Mouse (Mus musculus) ES-E14 (cell line): ENCODE measurements around the gene Adprhl1. TPM values are rescaled to one million over a fixed set of nuclear protein-coding genes. Genes with fewer than 3 reads are reported as not detected.

ENCODE experiments used
- DNase-seq: peaks from one replicate; pipeline ENCODE4 v3.0.0-alpha.2; 2013; ENCODE audit warnings: low read depth, low spot score
- H3K27ac ChIP-seq: 2 replicates; pipeline ENCODE4 v1.5.1; 2012; ENCODE audit warnings: low read depth, mild to moderate bottlenecking, low read length, moderate library complexity, mixed read lengths; ENCODE audit not compliant: poor library complexity, insufficient read depth, severe bottlenecking
- H3K36me3 ChIP-seq: 2 replicates; pipeline ENCODE4 v1.6.1; 2012; ENCODE audit warnings: mild to moderate bottlenecking, low read length, moderate library complexity, mixed read lengths; ENCODE audit not compliant: control insufficient read depth, poor library complexity, insufficient read depth, severe bottlenecking
- H3K4me1 ChIP-seq, 2 experiments: fragments of 150-350 bp in 1 of 2; sonication (generic) in 1 of 2; 2 replicates each; pipeline ENCODE4 v1.6.1; 2012; ENCODE audit warnings: low read length in 2 of 2, mild to moderate bottlenecking in 1 of 2, mixed read lengths in 1 of 2; ENCODE audit not compliant: control insufficient read depth in 2 of 2, insufficient read depth in 2 of 2, poor library complexity in 1 of 2
- H3K4me3 ChIP-seq, 2 experiments: fragments of 150-350 bp in 1 of 2; sonication (generic) in 1 of 2; 2 replicates each; pipeline ENCODE4 v1.5.1; 2012; ENCODE audit warnings: low read length in 2 of 2, low read depth in 1 of 2, mild to moderate bottlenecking in 1 of 2, mixed read lengths in 1 of 2; ENCODE audit not compliant: insufficient read depth in 1 of 2, poor library complexity in 1 of 2, severe bottlenecking in 1 of 2
- H3K9ac ChIP-seq: 2 replicates; pipeline ENCODE4 v1.6.1; 2012; ENCODE audit warnings: low read depth, mild to moderate bottlenecking, low read length, mixed read lengths; ENCODE audit not compliant: poor library complexity, insufficient read depth, severe bottlenecking
- H3K9me3 ChIP-seq: fragments of 150-350 bp; sonication (generic); 2 replicates; pipeline ENCODE4 v1.6.1; 2012; ENCODE audit warnings: low read depth, mild to moderate bottlenecking, low read length; ENCODE audit not compliant: control insufficient read depth, insufficient read depth
- CHD2 ChIP-seq: IDR thresholded peaks from 2 replicates; pipeline ENCODE4 v1.6.1; 2014; ENCODE audit warnings: mild to moderate bottlenecking, low read depth, low read length, inconsistent platforms
- HCFC1 ChIP-seq: IDR thresholded peaks from 2 replicates; pipeline ENCODE4 v1.6.1; 2012; ENCODE audit warnings: low read length, inconsistent platforms, borderline replicate concordance; ENCODE audit not compliant: insufficient read depth
- MAFK ChIP-seq: IDR thresholded peaks from 2 replicates; pipeline ENCODE4 v1.6.1; 2014; ENCODE audit warnings: mild to moderate bottlenecking, low read depth, low read length, inconsistent platforms; ENCODE audit not compliant: insufficient read depth
- ZC3H11A ChIP-seq: IDR thresholded peaks from 2 replicates; pipeline ENCODE4 v1.6.1; 2012; ENCODE audit warnings: low read depth, mild to moderate bottlenecking, inconsistent platforms, low read length, borderline replicate concordance
- ZNF384 ChIP-seq: IDR thresholded peaks from 2 replicates; pipeline ENCODE4 v1.6.1; 2012; ENCODE audit warnings: low read depth, low read length, inconsistent platforms
- in situ Hi-C, 2 experiments: fragments of 600-800 bp; cut with MboI; formaldehyde crosslinking; loops; one replicate each; pipeline ENCODE4 v1.15.1; 2025; ENCODE audit warnings: low sequenced_read_pairs in 2 of 2, inconsistent platforms in 1 of 2; ENCODE audit not compliant: unreplicated experiment in 2 of 2
- total RNA-seq: library from RNA; depleted of rRNA; stranded (reverse); fragments of 300-350 nt; gene quantifications from 2 replicates; pipeline ENCODE4 v1.2.3, GENCODE M21; 2012

The Adprhl1 gene
- total RNA-seq, 1 experiment, result 0.31 TPM

GRCm38 (mm10) chr8:13187229-13187628 lies 66.7 kb downstream of the Adprhl1 start:
- H3K36me3 ChIP-seq, result peaks cover 52% of the 10 kb centered on the region
- in situ Hi-C loops, result no loop called here
- no peaks in the 10 kb centered on the region for H3K9me3 ChIP-seq
- no peak overlapping the region for H3K9ac ChIP-seq
- no peak overlapping the region for H3K27ac ChIP-seq
- DNase-seq, result no peak
- H3K4me3 ChIP-seq, result no peak overlapping the region
- TF ChIP-seq MAFK (no peak), ZNF384 (no peak), HCFC1 (no peak), CHD2 (no peak), ZC3H11A (no peak)
- H3K4me1 ChIP-seq, result 0 out of 4 replicates have a peak, but pooled peaks cover 0 to 4% of the 10 kb centered on the region in 2 experiments

GRCm38 (mm10) chr8:13186819-13187218 lies 67.1 kb downstream of the Adprhl1 start:
- Histone ChIP-seq H3K9me3 (no peaks in the 10 kb centered on the region), H3K27ac (no peak overlapping the region), H3K9ac (no peak overlapping the region), H3K4me1 (0 out of 4 replicates have a peak, but pooled peaks cover 0 to 4% of the 10 kb centered on the region in 2 experiments), H3K36me3 (peaks cover 48% of the 10 kb centered on the region), H3K4me3 (no peak overlapping the region)
- no peak for TF ChIP-seq HCFC1
- no peak for TF ChIP-seq ZC3H11A
- no peak for TF ChIP-seq MAFK
- no peak for TF ChIP-seq ZNF384
- no peak for TF ChIP-seq CHD2
- in situ Hi-C loops, result no loop called here
- no peak for DNase-seq

- H3K9ac ChIP-seq, result no peak overlapping the region
- H3K27ac ChIP-seq, result no peak overlapping the region
- in situ Hi-C loops, result no loop called here
- peaks cover 34% of the 10 kb centered on the region for H3K36me3 ChIP-seq
- H3K9me3 ChIP-seq, result no peaks in the 10 kb centered on the region
- peaks cover 0 to 19% of the 10 kb centered on the region in 2 experiments; a peak in 2 of 4 replicates for H3K4me1 ChIP-seq
- no peak overlapping the region for H3K4me3 ChIP-seq
- TF ChIP-seq MAFK, result no peak
- no peak for TF ChIP-seq ZNF384
- TF ChIP-seq CHD2, result no peak
- no peak for TF ChIP-seq HCFC1
- no peak for DNase-seq
Measured at GRCm38 (mm10) chr8:13181691-13181976, 72.3 kb downstream of the Adprhl1 start.

DNA sequence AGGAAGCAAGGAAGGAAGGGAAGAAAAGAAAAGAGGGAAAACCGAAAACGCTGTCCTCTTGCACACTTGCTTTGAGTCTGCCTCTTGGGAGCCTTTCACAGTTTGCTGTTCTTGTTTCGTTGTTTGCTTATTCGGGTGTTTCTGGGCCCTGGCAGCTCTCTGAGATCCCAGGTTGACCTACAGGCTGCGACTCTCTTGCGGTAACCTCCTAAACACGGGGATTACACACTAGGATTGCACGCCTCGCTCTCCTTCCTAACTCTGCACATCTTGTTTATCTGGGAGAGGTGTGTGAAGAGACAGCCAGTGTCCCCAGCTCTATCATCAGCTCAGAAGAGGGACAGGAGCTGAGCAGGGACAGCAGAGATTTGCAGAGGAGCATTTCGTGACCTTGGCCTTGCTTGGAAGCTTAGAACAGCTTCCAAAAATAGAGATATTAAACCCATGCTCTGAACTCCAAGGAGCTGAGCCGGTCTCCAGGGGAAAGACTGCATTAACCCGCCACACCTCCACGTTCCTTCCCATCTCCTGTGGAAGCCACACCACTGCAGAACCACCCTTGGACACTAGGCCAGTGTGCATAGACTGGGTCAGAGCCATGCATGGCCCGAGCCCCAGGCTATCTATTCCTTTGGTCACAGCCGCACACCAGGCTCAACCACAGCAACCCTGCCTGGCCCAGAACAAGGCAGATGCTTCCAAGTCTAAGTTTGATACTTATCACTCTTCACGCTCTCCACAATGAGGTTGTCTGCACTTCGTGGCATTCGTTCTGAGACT lies 72.9 kb downstream of the Adprhl1 start:
- TF ChIP-seq ZC3H11A, result no peak
- no peak for TF ChIP-seq MAFK
- TF ChIP-seq CHD2, result no peak
- TF ChIP-seq HCFC1, result no peak
- TF ChIP-seq ZNF384, result no peak
- no peak overlapping the region for H3K27ac ChIP-seq
- in situ Hi-C loops, result no loop called here

DNA sequence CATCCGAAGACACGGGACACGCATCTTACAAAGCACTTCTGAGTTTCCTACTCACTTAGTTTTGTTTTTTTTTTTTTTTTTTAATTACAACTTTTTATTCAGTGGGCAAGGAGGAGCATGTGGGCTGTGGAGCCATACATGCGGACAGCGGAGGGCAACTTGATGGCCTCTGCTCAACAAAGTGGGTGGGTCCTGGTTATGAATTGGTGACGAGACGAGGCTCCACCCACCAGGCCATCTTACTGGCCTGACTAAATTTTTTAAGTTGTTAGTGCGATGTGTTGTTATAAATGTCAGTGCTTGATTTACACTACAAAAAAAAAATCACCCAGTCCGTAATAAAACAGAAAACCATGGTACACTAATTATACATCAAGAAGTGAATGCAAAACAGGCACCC lies 73.6 kb downstream of the Adprhl1 start:
- H3K4me1 ChIP-seq, result peaks cover 0 to 21% of the 10 kb centered on the region in 2 experiments; a peak in 2 of 4 replicates
- no peak overlapping the region for H3K27ac ChIP-seq
- no peak for TF ChIP-seq CHD2
- no peaks in the 10 kb centered on the region for H3K9me3 ChIP-seq
- H3K9ac ChIP-seq, result no peak overlapping the region
- H3K36me3 ChIP-seq, result peaks cover 40% of the 10 kb centered on the region
- in situ Hi-C loops, result no loop called here
- no peak overlapping the region for H3K4me3 ChIP-seq
- no peak for DNase-seq

More for the DNA sequence above, 72.9 kb downstream of the Adprhl1 start:
- DNase-seq, result no peak
- Histone ChIP-seq H3K4me3 (no peak overlapping the region), H3K4me1 (peaks cover 0 to 21% of the 10 kb centered on the region in 2 experiments; a peak in 2 of 4 replicates), H3K9ac (no peak overlapping the region), H3K36me3 (peaks cover 36% of the 10 kb centered on the region), H3K9me3 (no peaks in the 10 kb centered on the region)
